Mouse (Mus musculus): ENCODE measurements around the gene Slc4a1. TPM values are rescaled to one million over a fixed set of nuclear protein-coding genes. Genes with fewer than 3 reads are reported as not detected.

The Slc4a1 gene
- total RNA-seq, 2 experiments from 2014 or later, result 0.23 to 0.80 TPM

- DNase-seq (ENCODE audit: low spot score in 2 of 2), result no peak
Observed at GRCm38 (mm10) chr11:102352378-102352777, 13.6 kb downstream of the Slc4a1 start.

- no peak for DNase-seq (ENCODE audit: low spot score in 2 of 2)
Observed at GRCm38 (mm10) chr11:102350981-102351523, 15.0 kb downstream of the Slc4a1 start.

DNA sequence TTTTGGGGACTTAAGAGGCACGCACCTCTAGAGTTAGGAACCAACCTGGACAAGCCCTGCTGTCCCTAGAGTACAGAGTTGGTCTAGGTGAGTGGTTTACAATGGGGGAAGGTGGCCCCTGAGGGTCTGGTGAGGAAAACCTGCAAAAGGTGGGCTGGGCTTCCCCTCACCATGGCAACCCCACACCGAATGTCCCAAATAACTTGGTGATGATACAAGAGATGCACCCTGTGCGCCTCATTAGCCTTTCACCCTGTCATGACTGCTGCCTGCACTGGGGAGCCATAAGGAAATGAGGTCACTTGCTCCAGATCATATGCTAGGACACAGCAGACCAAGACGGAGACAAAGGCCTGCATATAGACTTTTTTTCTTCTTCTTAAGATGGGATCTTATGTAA lies 15.6 kb downstream of the Slc4a1 start:
- no peak for DNase-seq (ENCODE audit: low spot score in 2 of 2)

GRCm38 (mm10) chr11:102349189-102349954 lies 16.6 kb downstream of the Slc4a1 start:
- DNase-seq (ENCODE audit: low spot score in 2 of 2), result no peak

DNA sequence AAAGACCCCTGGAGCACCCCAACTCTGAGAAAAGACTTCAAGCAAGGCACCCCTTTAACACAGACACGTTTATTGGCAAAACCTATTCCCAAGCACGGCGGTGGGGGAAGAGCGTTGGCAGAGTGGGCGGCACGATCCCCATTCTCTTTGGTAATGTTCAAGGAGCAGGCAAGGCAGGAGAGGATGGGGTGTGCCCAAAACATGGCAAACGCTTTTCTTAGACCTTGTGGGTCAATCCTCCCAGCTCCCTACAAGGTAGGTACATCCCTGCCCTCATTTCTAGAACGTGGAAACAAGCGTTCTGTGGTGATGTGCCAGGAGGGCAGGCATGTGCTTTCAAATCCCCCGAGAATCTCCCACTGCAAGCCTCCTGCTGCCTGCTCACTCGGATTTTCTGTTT lies 17.2 kb downstream of the Slc4a1 start:
- no peak for DNase-seq (ENCODE audit: low spot score in 2 of 2)

GRCm38 (mm10) chr11:102348101-102348585 lies 17.9 kb downstream of the Slc4a1 start:
- no peak for DNase-seq (ENCODE audit: low spot score in 2 of 2)

- DNase-seq (ENCODE audit: low spot score in 2 of 2), result no peak
Observed at GRCm38 (mm10) chr11:102347683-102348082, 18.3 kb downstream of the Slc4a1 start.

DNA sequence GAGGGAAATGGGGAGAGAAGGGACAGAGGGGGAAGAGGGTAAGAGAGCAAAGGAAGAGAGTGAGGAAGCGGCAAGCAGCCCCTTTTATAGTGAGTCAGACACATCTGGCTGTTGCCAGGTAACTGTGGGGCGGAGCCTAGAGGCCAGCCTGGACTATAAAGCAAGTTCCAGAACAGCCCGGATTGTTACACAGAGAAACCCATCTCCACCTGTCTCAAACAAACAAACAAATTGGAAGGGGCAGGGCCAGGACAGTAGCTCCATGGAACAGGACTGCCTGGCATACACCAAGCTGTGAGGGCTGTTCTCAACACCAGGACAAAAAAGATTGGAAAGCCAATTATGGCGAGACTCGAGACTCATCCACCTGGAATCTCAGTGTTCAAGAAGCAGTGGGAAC lies 19.1 kb downstream of the Slc4a1 start:
- no peak for DNase-seq (ENCODE audit: low spot score in 2 of 2)

DNA sequence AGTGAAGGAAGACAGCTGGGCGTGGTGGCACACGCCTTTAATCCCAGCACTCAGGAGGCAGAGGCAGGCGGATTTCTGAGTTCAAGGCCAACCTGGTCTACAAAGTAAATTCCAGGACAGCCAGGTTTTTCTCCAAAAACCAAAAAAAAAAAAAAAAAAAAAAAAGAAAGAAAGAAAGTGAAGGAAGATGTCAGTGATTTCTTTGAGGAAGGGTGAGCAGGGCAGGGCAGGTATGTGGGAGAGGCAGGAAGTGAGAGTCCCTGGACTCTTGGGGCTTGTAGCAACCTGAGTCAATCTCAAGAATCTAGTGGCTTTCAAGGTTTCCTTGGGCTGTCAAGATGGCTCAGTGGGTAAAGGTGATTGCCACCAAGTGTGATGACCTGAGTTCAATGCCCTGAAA lies 21.5 kb downstream of the Slc4a1 start:
- no peak for DNase-seq (ENCODE audit: low spot score in 2 of 2)

- DNase-seq (ENCODE audit: low spot score in 2 of 2), result no peak
Observed at GRCm38 (mm10) chr11:102342742-102343141, 23.3 kb downstream of the Slc4a1 start.

DNA sequence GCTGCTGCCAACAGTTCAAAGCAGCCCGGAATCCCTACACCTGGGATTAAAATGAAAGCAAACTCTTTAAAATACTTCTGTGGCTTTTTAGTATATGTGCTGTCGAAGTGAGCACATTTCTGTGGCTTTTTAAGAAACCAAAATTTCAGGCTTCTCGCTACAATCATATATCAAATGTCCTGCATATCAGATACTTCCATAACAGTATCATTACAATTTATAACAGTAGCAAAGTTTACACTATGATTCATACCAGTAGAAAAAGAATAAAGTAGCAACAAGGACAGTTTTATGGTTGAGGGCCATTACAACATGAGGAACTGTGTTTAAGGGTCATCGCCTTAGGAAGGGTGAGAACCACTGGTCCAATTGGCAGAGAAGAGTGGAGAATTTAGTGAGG lies 24.9 kb downstream of the Slc4a1 start:
- no peak for DNase-seq (ENCODE audit: low spot score in 2 of 2)

DNA sequence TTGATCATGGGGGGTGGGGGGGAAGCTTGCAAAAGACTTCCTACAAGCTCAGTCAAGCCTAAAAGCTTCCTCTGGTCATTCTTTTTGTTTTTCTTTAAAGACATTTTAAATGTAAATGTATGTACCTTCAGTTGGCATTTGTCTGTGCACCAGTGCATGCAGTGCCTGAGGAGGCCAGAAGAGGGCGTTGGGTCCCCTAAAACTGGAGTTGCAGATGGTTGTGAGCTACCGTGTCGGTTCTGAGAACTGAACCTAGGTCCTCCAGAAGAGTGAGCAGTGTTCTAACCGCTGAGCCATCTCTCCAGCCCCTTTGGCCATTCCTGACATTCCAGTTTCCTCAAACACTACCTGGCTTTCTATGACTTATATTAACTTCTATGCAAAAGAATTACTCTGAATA lies 26.4 kb downstream of the Slc4a1 start:
- DNase-seq (ENCODE audit: low spot score in 2 of 2), result no peak

DNA sequence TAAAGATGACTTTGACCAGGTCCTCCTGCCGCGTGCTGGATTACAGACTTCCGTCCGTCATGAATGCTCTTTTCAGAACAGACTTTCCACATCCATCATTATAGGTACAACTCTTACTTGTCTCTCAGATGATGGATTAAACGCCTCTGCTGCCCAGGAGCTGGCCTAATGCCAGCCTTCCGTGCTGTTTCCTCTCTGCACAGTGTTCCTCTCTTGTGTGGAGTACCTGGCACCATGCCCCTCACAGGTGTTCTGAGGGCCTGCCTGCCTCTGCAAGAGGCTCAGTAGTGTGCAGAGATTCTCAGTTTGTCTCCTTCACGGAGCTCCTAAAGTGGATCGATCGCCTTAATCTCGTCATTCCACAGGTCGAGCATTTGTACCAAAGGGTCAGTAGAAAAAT lies 26.8 kb downstream of the Slc4a1 start:
- no peak for DNase-seq (ENCODE audit: low spot score in 2 of 2)

- DNase-seq (ENCODE audit: low spot score in 2 of 2), result peak; percentile 59 to 67
Observed at GRCm38 (mm10) chr11:102338561-102338960, 27.4 kb downstream of the Slc4a1 start.

GRCm38 (mm10) chr11:102337921-102338320 lies 28.1 kb downstream of the Slc4a1 start:
- DNase-seq (ENCODE audit: low spot score in 2 of 2), result no peak

DNA sequence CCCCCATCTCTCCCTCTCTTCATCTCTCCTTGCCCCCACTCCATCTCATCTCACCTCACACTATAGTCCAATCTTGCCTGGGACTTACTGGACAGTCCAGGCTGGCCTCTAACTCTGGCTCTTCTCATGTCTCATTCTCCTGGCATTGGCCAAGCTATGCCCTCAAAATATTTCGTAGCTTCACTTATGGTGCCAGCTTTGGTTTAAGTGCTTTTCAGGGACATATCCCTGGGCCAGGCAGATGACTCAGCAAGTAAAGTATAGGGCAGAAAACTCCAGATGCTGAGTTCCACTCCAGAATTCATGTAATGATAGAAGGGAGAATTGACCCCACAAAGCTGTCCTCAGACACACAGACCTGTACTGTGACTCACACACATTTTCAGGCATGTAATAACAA lies 29.8 kb downstream of the Slc4a1 start:
- no peak for DNase-seq (ENCODE audit: low spot score in 2 of 2)

DNA sequence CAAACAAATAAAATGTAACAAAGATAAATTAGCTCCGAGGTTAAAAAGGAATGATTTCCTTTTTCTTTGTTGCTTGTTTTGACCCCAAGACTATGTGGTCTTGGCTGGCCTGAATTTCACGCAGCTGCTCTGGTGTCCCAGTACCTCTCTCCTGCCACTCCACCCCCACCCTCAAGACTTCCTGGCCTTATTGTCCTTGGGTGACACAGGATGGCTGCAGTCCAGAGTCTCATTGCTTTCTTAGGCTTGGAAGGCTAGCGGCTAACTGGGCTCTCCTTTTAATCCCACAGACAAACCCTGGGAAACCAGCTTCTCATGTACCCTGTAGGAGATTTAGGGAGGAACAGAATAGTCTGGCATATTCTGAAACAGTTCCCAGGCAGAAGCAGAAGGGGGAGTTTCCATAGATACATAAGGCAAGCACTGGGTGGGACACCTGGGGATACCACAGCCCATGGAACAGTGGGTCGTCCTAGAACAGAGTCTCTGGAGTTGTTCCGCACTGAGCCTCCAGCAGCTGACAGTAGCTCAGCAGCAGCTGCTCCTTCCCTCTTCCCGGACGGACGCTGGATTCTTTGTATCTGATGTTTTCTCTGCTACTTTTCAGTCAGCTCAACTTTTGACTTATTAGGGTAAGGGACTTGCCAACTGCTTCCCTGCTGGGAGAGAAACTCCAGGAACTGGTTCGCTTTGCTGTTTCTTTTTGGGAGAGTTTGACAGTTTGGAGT lies 30.9 kb downstream of the Slc4a1 start:
- DNase-seq (ENCODE audit: low spot score in 2 of 2), result no peak

GRCm38 (mm10) chr11:102334010-102334409 lies 32.0 kb downstream of the Slc4a1 start:
- DNase-seq (ENCODE audit: low spot score in 2 of 2), result no peak

DNA sequence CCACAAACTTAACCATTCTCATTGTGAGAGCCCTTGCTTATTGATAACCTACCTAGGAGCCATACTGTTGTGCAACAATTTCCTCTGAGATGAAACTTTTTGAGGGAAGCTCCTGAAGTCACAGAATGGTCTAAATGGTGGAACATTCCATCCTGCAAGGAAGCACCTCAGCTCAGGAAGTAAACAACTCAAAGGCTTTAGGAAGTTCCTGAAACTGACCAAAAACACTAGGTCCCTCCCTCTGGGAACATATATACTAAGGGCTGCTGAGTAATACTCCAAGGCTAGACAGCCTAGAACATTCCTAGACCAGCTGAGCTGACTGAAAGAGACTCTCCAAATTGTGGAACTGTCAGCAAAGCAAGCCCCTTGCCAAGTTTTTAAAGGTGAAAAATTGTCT lies 32.9 kb downstream of the Slc4a1 start:
- DNase-seq (ENCODE audit: low spot score in 2 of 2), result no peak

DNA sequence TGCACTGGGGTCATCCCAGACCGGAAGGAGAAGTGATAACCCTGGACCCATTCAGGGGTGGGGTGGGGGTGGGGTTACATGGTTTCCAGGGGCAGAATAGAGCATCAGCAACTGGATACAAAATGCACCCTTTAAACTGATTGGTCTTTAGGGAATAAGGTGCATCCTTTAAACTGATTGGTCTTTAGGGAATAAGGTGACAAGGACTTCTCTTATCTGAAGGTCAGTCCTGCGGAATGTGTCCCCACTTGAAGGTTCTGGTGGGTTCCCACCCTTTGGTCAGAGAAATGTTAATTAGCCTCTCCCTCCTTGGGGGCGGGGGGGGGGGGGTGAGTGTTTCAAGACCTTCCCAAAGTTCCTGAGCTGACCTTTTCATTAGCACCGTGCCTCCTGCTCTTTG lies 34.2 kb downstream of the Slc4a1 start:
- no peak for DNase-seq (ENCODE audit: low spot score in 2 of 2)

GRCm38 (mm10) chr11:102330039-102330438 lies 36.0 kb downstream of the Slc4a1 start:
- no peak for DNase-seq (ENCODE audit: low spot score in 2 of 2)

- no peak for DNase-seq (ENCODE audit: low spot score in 2 of 2)
Observed at GRCm38 (mm10) chr11:102329518-102329917, 36.5 kb downstream of the Slc4a1 start.
